Mouse (Mus musculus) urinary bladder, postnatal 10 days (tissue): ENCODE results near the gene Zswim5.
"Not testable (repeated sequence)": the region's sequence is repeated elsewhere in the genome, so short reads cannot be mapped to it uniquely, and the experiment has no call there.

Experiments
- DNase-seq: peaks from one replicate; pipeline ENCODE4 v3.0.0; 2022; ENCODE audit warnings: low spot score

The Zswim5 gene

GRCm38 (mm10) chr4:116876995-116877728 is at the start of gene Zswim5:
Zswim5 (plus strand) TSS chr4:116877376.
- DNase-seq = no peak

GRCm38 (mm10) chr4:116827819-116828218 is 49.4 kb upstream of the Zswim5 start:
- no peak for DNase-seq

- no peak for DNase-seq
Observed at GRCm38 (mm10) chr4:116829364-116830069, 47.7 kb upstream of the Zswim5 start.

- DNase-seq = no peak
Observed at GRCm38 (mm10) chr4:116830070-116830368, 47.2 kb upstream of the Zswim5 start.

GRCm38 (mm10) chr4:116838999-116839398 is 38.2 kb upstream of the Zswim5 start:
- DNase-seq = no peak

- DNase-seq = not testable (repeated sequence)
Observed at GRCm38 (mm10) chr4:116840096-116840495, 37.1 kb upstream of the Zswim5 start.

- DNase-seq = no peak
Observed at GRCm38 (mm10) chr4:116840841-116841240, 36.3 kb upstream of the Zswim5 start.

- no peak for DNase-seq
Observed at GRCm38 (mm10) chr4:116844324-116844723, 32.9 kb upstream of the Zswim5 start.

- DNase-seq = no peak
Observed at GRCm38 (mm10) chr4:116849901-116850300, 27.3 kb upstream of the Zswim5 start.

GRCm38 (mm10) chr4:116854286-116854685 is 22.9 kb upstream of the Zswim5 start:
- DNase-seq = no peak

GRCm38 (mm10) chr4:116857203-116857602 is 20.0 kb upstream of the Zswim5 start:
- no peak for DNase-seq

- DNase-seq = no peak
Observed at GRCm38 (mm10) chr4:116859711-116860110, 17.5 kb upstream of the Zswim5 start.

GRCm38 (mm10) chr4:116862023-116862422 is 15.2 kb upstream of the Zswim5 start:
- DNase-seq = no peak

GRCm38 (mm10) chr4:116869898-116870297 is 7.3 kb upstream of the Zswim5 start:
- DNase-seq = no peak

- no peak for DNase-seq
Observed at GRCm38 (mm10) chr4:116874595-116874994, 2.6 kb upstream of the Zswim5 start.

- DNase-seq = no peak
Observed at GRCm38 (mm10) chr4:116876630-116876994, 564 bp upstream of the Zswim5 start.

- no peak for DNase-seq
Observed at GRCm38 (mm10) chr4:116877729-116878321, 649 bp downstream of the Zswim5 start.

GRCm38 (mm10) chr4:116878491-116878890 is 1.3 kb downstream of the Zswim5 start:
- DNase-seq = no peak

- DNase-seq = no peak
Observed at GRCm38 (mm10) chr4:116882679-116883078, 5.5 kb downstream of the Zswim5 start.

GRCm38 (mm10) chr4:116894200-116895080 is 17.3 kb downstream of the Zswim5 start:
- DNase-seq = no peak

GRCm38 (mm10) chr4:116910489-116911181 is 33.5 kb downstream of the Zswim5 start:
- DNase-seq = no peak

GRCm38 (mm10) chr4:116911202-116911601 is 34.0 kb downstream of the Zswim5 start:
- DNase-seq = no peak
